Mouse (Mus musculus): Measurements from ENCODE around the gene Atp5g2.

- no peak for TF ChIP-seq POLR2A (IDR thresholded peaks at IDR 0.05; ENCODE audit: low read depth, low read length)
- TF ChIP-seq CTCF (conservative IDR thresholded peaks at IDR 0.05; ENCODE audit: insufficient read depth, insufficient read length, low read depth, low read length), result no peak
These were observed 44.0 kb upstream of the Atp5g2 start for GRCm38 (mm10) chr15:102716132-102716531.

Measured in kidney, adult 2 months (tissue).